Mouse (Mus musculus) thymus, adult 2 months (tissue): Measurements from ENCODE around the gene Wwox.

Experiments
- CTCF ChIP-seq: fragments of 200-500 bp; IDR thresholded peaks from 2 replicates; pipeline ENCODE4 v1.5.1; 2012; ENCODE audit warnings: mild to moderate bottlenecking, control low read depth, low read length, moderate library complexity, borderline replicate concordance; ENCODE audit not compliant: control insufficient read depth, poor library complexity, insufficient read depth; ENCODE audit errors: extremely low read depth
- POLR2A ChIP-seq: fragments of 200-500 bp; IDR thresholded peaks from 2 replicates; pipeline ENCODE4 v1.6.1; 2012; ENCODE audit warnings: mild to moderate bottlenecking, low read length, control low read depth, moderate library complexity; ENCODE audit not compliant: control insufficient read depth, poor library complexity, insufficient read depth; ENCODE audit errors: extremely low read depth

- TF ChIP-seq CTCF: no peak
- TF ChIP-seq POLR2A: no peak
Observed at GRCm38 (mm10) chr8:115207480-115207879, 768.0 kb downstream of the Wwox start.
